Mouse (Mus musculus) fibroblast of lung, adult 2 months (primary cell): ENCODE measurements around the gene Matn1.

Experiments used
- DNase-seq: peaks from one replicate; pipeline ENCODE4 v3.0.0-alpha.2; 2011; ENCODE audit warnings: low read depth

The Matn1 gene

DNA sequence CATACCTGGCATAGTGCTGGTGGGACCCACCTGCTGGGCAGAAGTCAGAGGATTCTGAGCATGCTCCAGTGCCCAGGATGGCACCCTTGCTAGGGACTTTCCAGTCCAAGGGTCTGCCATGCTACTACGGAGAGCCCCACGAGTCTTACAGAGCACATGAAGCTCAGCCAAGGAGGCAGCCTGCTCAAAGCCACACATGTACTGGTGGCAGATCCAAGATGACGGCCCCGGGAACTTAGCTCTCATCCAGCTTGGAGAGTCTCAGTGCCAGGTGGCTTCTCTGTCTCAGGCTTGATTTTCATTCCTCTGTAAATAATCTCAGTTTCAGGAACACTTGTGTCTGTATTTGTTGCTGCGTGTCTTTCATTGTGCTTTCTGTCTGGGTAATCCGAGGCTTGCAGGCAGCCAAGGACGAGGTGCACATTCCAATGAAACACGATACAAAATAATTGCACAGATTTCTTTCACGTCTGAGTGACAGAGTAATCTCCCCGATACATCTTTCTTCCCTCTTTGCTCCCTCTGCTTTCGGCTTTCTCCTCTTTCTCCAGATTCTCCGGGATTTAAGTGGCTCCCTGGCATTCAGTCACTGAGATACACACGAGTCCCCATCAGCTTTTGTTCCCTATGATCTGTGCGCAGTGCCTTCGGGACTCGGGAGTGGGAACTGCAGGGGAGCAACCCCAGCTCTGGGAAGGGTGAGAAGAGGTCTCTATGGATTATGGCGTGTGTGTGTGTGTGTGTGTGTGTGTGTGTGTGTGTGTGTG, 40.4 kb downstream of the Matn1 start:
- no peak for DNase-seq

GRCm38 (mm10) chr4:130987046-130987445, 42.9 kb downstream of the Matn1 start:
- DNase-seq, result no peak

GRCm38 (mm10) chr4:130988219-130988839, 44.1 kb downstream of the Matn1 start:
- no peak for DNase-seq

DNA sequence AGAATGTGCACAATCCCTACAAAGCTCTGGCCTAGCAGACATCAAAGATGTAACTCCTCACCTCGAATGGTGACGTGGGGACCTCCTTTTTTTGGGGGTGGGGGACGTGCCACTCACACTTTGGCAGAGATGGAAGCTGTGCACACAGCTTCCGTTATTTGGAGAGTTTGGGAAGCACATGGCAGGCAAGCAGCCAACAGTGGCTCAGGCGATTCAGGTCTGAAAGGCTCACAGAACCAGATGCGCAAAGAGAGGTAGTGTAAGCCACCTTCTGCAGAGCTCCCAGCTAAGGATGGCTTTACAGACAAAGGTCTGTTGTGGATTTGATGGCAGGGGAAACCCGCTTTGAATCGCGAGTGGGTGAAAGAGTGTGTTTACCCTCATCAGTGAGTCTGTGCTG, 45.0 kb downstream of the Matn1 start:
- DNase-seq, result no peak

DNA sequence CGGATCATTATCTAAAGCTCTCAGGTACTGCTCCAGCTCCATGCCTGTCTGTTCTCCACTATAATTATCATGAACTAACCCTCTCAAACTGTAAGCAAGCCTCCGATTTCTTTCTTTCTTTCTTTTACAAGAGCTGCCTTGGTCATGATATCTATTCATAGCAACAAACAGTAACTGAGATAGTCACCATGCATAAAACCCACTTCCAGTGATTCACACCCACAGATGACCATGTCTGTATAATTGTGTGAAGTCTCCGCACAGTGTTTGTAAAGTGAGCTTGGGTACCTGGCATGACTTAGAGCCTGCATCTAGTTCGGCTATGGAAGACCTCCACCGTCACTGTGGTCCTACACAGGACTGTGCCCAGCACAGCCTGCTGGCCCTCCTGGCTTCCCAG, 46.8 kb downstream of the Matn1 start:
- DNase-seq, result no peak

DNA sequence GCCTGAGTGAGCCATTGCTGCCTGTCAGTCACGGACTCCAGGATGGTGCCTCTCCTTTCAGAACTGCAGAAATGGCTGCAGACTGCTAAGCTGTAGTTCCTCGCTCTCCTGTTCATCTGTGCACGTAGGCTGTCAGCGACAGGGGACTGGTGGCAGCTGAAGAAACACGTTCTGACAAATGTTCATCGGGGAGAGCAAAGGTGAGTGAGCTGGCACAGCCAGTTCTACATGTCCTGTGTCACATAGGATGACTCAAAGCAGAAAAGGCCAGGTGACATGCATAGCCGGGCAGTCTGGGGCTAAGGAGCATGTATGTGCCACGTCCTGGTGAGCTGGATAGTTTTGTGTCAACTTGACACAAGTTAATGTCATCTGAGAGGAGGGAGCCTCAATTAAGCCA, 50.4 kb downstream of the Matn1 start:
- DNase-seq, result no peak

DNA sequence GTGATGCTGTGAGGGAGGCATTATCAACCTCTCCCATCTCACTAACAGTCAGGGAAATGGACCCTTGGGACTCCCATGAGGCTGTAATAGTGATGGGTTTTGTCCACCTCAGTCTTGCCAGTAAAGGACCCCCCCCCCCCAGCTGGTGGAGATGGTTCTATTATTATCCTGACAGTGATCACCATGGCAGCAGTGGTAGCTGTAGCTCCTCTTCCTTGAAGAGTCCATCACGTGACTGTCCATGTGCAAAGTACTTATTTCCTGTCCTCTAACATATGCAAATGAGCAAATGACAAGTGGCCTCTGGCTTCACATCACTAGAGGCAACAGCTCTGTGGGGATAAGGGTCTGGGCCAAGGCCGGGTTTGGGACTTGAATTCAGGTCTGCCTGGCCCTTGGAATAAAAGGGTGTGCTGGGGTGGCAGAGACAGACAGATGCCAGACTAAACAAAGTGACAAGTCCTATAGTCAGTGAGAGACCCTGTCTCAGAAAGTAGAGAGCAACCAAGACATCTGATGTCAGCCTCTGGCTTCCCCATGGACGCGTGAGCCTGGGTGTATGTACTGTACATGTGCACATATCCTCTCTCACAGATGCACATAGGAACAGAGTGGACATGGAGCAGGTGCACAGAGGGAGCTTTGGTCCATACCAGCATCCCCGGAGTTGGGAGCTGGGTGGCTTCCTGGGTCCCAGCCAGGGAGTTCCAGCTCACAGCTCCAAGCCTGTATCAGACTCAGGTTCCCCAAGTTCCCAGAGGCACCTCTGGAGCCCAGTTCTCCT, 55.8 kb downstream of the Matn1 start:
- DNase-seq, result no peak

GRCm38 (mm10) chr4:131000614-131001178, 56.5 kb downstream of the Matn1 start:
- no peak for DNase-seq
